Mouse (Mus musculus) spleen, adult 2 months (tissue): ENCODE results near the gene Arhgap31. TPM values are rescaled to one million over a fixed set of nuclear protein-coding genes. Genes with fewer than 3 reads are reported as not detected.
"Not testable (repeated sequence)": the region's sequence is repeated elsewhere in the genome, so short reads cannot be mapped to it uniquely, and the experiment has no call there.

Experiments used
- DNase-seq, 2 experiments: peaks; one replicate each; pipeline versions ENCODE4 v3.0.0 to v3.0.0-alpha.2; 2012 to 2021; ENCODE audit warnings: low spot score in 2 of 2, low read depth in 1 of 2
- H3K27ac ChIP-seq: fragments of 200-500 bp; 2 replicates; pipeline ENCODE4 v1.5.1; 2012; ENCODE audit warnings: low read length, inconsistent platforms; ENCODE audit not compliant: insufficient read depth
- H3K27me3 ChIP-seq: fragments of 200-500 bp; 2 replicates; pipeline ENCODE4 v1.6.1; 2012; ENCODE audit warnings: mild to moderate bottlenecking, moderate library complexity, low read length, inconsistent platforms; ENCODE audit not compliant: control insufficient read depth, insufficient read depth
- H3K36me3 ChIP-seq: fragments of 200-500 bp; 2 replicates; pipeline ENCODE4 v1.6.1; 2012; ENCODE audit warnings: mild to moderate bottlenecking, low read length, inconsistent platforms; ENCODE audit not compliant: control insufficient read depth, insufficient read depth
- H3K4me1 ChIP-seq: fragments of 200-500 bp; 2 replicates; pipeline ENCODE4 v1.6.1; 2011; ENCODE audit warnings: inconsistent platforms; ENCODE audit not compliant: control insufficient read depth, insufficient read depth, insufficient read length
- H3K4me3 ChIP-seq: fragments of 200-500 bp; 2 replicates; pipeline ENCODE4 v1.5.1; 2011; ENCODE audit warnings: mild to moderate bottlenecking, inconsistent platforms; ENCODE audit not compliant: insufficient read depth, insufficient read length; ENCODE audit errors: extremely low read depth
- CTCF ChIP-seq: fragments of 200-500 bp; IDR thresholded peaks from 2 replicates; pipeline ENCODE4 v1.5.1; 2011; ENCODE audit warnings: mild to moderate bottlenecking, inconsistent platforms; ENCODE audit not compliant: insufficient read depth, insufficient read length, insufficient replicate concordance; ENCODE audit errors: extremely low read depth
- POLR2A ChIP-seq: fragments of 200-500 bp; IDR thresholded peaks from 2 replicates; pipeline ENCODE4 v1.6.1; 2011; ENCODE audit warnings: low read depth, low read length, inconsistent platforms
- WGBS: fragments of 180-500 bp; shearing (Covaris S2); methylation state at CpG from one replicate; pipeline ENCODE4 v1.1.7; 2018; 5-methylcytosine and 5-hydroxymethylcytosine counted together
- polyA plus RNA-seq: library from polyadenylated mRNA; depleted of rRNA; stranded (reverse); fragments of >200 nt; gene quantifications from 2 replicates; pipeline ENCODE4 v1.2.3, GENCODE M21; 2012

Gene Arhgap31
- polyA plus RNA-seq, 1 experiment, result 3.7 TPM

DNA sequence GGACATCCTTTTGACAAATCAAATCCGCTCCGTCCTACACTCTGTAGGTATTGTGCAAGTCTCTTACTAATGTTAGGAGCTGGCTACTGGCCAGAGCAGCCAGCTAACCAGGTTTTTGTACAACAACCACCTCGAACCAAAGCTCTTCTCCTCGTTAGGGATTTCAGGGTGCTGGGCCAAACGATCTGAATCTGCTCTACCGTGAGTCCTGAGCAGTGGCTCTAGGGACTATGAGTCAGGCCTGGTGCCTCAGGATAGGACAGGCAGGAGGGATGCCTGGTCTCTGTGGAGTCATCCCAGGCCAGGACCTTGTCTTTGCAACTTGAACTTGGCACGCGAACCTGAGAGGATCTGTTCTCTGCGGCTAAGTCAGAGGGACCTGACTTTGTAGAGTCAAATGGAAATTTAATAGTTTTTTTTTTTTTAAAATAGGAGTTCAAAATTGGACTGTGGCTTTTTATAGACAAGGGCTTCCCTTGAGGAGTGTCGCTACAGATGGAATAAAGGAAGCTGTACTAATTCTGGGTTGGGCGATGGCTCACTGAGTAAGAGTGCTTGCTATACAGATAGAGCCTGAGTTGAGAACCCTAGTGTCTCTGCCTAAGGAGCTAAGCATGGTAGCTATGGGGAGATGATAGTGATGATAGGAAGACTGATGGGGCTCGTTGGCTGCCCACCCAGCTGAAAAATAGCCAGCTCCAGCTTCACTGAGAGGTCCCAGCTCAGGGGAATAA, 24.4 kb downstream of the Arhgap31 start:
- no peaks in the 10 kb centered on the region for H3K27me3 ChIP-seq
- H3K36me3 ChIP-seq, result no peaks in the 10 kb centered on the region
- DNase-seq, result no peak
- no peak overlapping the region for H3K4me3 ChIP-seq
- H3K4me1 ChIP-seq, result no peaks in the 10 kb centered on the region
- no peak overlapping the region for H3K27ac ChIP-seq
- WGBS, result 86% methylated on average over 12 of the region's 12 CpGs
- TF ChIP-seq POLR2A (no peak), CTCF (no peak)

DNA sequence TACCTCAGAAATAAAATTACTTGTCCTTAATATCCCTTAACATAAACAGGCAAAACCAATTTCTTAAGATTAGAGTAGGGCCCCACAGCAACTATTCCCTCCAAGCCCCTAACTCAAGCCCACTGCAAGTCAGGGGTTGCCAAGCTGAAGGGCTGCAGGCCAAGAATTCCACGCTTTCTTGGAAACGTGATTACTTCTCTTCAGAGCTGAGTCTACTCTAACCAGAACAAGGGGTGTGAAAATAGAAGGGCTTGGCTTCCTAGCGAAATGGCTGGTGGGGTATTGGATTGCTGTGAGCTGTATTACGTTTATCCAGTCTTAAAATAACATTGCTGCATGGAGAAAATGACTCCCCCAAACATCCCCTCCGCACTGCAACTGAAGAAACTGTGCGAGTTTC, 25.4 kb downstream of the Arhgap31 start:
- no peaks in the 10 kb centered on the region for H3K36me3 ChIP-seq
- no peak overlapping the region for H3K27ac ChIP-seq
- no peak overlapping the region for H3K4me3 ChIP-seq
- 90% methylated on average over 6 of the region's 6 CpGs for WGBS
- no peaks in the 10 kb centered on the region for H3K4me1 ChIP-seq
- DNase-seq, result no peak
- H3K27me3 ChIP-seq, result no peaks in the 10 kb centered on the region
- TF ChIP-seq POLR2A (no peak), CTCF (no peak)

DNA sequence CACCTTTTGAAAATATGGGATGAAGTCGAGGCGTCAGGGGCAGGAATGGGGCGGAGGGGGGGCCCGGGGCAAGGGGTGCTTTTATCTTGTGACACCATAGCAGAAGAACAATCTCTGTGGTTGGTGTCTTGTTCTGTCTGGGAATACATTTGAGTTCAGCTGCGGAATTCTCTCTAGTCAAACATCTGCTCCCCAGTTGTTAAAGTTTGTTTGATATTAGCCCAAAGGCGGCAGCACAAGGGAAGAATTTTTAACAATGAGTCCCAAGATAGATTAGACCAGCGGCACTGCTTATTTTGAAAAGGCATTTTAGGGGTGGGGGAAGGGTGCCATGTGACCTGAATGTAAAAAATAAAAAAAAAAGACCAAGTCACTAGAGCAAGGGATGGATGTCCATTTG, 30.0 kb downstream of the Arhgap31 start:
- 90% methylated on average over 7 of the region's 7 CpGs for WGBS
- Histone ChIP-seq H3K27me3 (no peaks in the 10 kb centered on the region), H3K4me3 (no peak overlapping the region), H3K4me1 (no peaks in the 10 kb centered on the region; the same call in none of the 2 replicates), H3K27ac (no peak overlapping the region), H3K36me3 (no peaks in the 10 kb centered on the region)
- no peak for DNase-seq
- TF ChIP-seq CTCF, result no peak
- no peak for TF ChIP-seq POLR2A

- DNase-seq, result no peak
- 97% methylated on average over 2 of the region's 2 CpGs for WGBS
Observed at GRCm38 (mm10) chr16:38681313-38681712, 31.8 kb downstream of the Arhgap31 start.

DNA sequence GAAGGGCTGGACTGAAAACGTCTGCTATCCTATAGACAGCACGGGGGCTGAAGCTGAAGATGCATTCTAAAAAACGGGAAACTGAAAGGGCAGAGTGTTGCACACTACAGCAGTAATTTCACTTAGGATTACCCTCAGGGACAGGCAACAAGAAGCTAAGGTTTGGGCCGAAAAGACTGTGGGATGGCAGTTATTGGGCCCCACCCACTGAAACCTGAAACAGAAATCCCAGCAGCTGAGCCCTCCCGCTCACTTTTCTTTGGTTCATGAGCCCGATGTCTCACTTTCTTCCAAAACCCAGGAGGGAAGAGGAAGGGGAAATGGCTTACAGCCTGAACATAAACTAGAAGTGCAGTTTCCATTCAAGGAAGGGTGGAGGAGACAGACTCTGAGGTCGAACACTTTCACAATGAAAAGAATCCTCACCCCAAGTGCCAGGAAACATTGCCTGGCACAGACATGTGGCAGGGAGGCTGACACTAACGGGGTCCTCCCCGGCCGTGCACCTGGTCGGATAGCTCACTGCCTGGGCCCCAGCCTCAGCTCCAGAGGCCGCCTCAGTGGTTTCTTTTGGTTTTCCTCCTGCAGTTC, 33.5 kb downstream of the Arhgap31 start:
- no peak for TF ChIP-seq POLR2A
- no peak for TF ChIP-seq CTCF
- DNase-seq, result no peak
- H3K36me3 ChIP-seq, result no peaks in the 10 kb centered on the region
- H3K4me1 ChIP-seq, result no peaks in the 10 kb centered on the region; the same call in none of the 2 replicates
- 6% methylated on average over 12 of the region's 12 CpGs for WGBS
- H3K4me3 ChIP-seq, result peak overlapping the region; percentile 24; the same call in 1 of the 2 replicates
- no peaks in the 10 kb centered on the region for H3K27me3 ChIP-seq
- no peak overlapping the region for H3K27ac ChIP-seq

More at GRCm38 (mm10) chr16:38681313-38681712, 31.8 kb downstream of the Arhgap31 start:
- no peaks in the 10 kb centered on the region; the same call in none of the 2 replicates for H3K4me1 ChIP-seq
- H3K27me3 ChIP-seq, result no peaks in the 10 kb centered on the region
- no peak for TF ChIP-seq POLR2A
- TF ChIP-seq CTCF, result no peak
- H3K27ac ChIP-seq, result no peak overlapping the region
- H3K4me3 ChIP-seq, result no peak overlapping the region
- no peaks in the 10 kb centered on the region for H3K36me3 ChIP-seq

- Histone ChIP-seq H3K4me1 (no peaks in the 10 kb centered on the region; the same call in none of the 2 replicates), H3K4me3 (no peak overlapping the region), H3K36me3 (no peaks in the 10 kb centered on the region), H3K27me3 (no peaks in the 10 kb centered on the region), H3K27ac (no peak overlapping the region)
- TF ChIP-seq CTCF (no peak), POLR2A (no peak)
- WGBS, result 35% methylated on average over 8 of the region's 8 CpGs
- DNase-seq, result no peak
Observed at GRCm38 (mm10) chr16:38678853-38679252, 34.2 kb downstream of the Arhgap31 start.

DNA sequence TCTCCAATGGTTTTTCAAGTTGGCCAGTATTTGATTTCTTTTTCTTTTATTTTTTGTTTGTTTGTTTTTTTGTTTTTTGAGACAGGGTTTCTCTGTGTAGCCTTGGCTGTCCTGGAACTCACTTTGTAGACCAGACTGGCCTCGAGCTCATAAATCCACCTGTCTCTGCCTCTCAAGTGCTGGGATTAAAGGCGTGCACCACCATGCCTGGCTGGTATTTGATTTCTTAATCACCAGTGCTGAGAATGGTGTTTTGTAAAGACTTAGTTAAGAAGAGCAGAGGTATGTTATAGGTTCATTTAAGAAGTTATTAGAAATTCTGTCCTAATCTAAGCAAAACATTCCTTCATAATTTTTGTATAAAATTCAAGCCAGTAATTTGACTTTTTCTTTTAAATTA, 35.1 kb downstream of the Arhgap31 start:
- H3K4me3 ChIP-seq, H3K27me3 ChIP-seq, H3K36me3 ChIP-seq, H3K27ac ChIP-seq, DNase-seq, H3K4me1 ChIP-seq: not testable (repeated sequence)
- 91% methylated on average over 2 of the region's 2 CpGs for WGBS
